Mouse (Mus musculus): Measurements from ENCODE around the gene Myrf. TPM values are rescaled to one million over a fixed set of nuclear protein-coding genes. Genes with fewer than 3 reads are reported as not detected.
"Not testable (repeated sequence)": the region's sequence is repeated elsewhere in the genome, so short reads cannot be mapped to it uniquely, and the experiment has no call there.

Myrf gene
- polyA plus RNA-seq, 1 experiment = 15.9 TPM

- Histone ChIP-seq H3K9me3 (replicated peaks; ENCODE audit: control insufficient read depth, insufficient read depth, low read length, poor library complexity, severe bottlenecking) (no peaks in the 10 kb centered on the region), H3K27ac (ENCODE audit: insufficient read depth, low read length) (no peak overlapping the region), H3K27me3 (ENCODE audit: control insufficient read depth, insufficient read depth, low read length, poor library complexity, severe bottlenecking) (no peaks in the 10 kb centered on the region), H3K36me3 (ENCODE audit: control insufficient read depth, insufficient read depth, low read length, poor library complexity, severe bottlenecking) (no peaks in the 10 kb centered on the region), H3K4me1 (ENCODE audit: control insufficient read depth, insufficient read depth, low read length) (no peaks in the 10 kb centered on the region), H3K9ac (ENCODE audit: low read depth, poor library complexity, severe bottlenecking) (no peak overlapping the region), H3K4me3 (ENCODE audit: low read depth, low read length) (no peak overlapping the region)
- no peak for TF ChIP-seq EP300 (IDR thresholded peaks at IDR 0.05; ENCODE audit: insufficient read depth, low read depth, low read length)
Observed at GRCm38 (mm10) chr19:10171846-10172245, 68.7 kb downstream of the Myrf start.

GRCm38 (mm10) chr19:10171359-10171758 is 69.2 kb downstream of the Myrf start:
- TF ChIP-seq CTCF (IDR thresholded peaks at IDR 0.05; ENCODE audit: low read depth, low read length) = no peak
- no peak for TF ChIP-seq EP300 (IDR thresholded peaks at IDR 0.05; ENCODE audit: insufficient read depth, low read depth, low read length)
- TF ChIP-seq POLR2A (IDR thresholded peaks at IDR 0.05; ENCODE audit: insufficient read depth, low read length) = no peak

GRCm38 (mm10) chr19:10170466-10170865 is 70.1 kb downstream of the Myrf start:
- H3K9ac ChIP-seq (ENCODE audit: low read depth, poor library complexity, severe bottlenecking) = no peak overlapping the region
- no peaks in the 10 kb centered on the region for H3K4me1 ChIP-seq (ENCODE audit: control insufficient read depth, insufficient read depth, low read length)

More at GRCm38 (mm10) chr19:10171359-10171758, 69.2 kb downstream of the Myrf start:
- H3K36me3 ChIP-seq (ENCODE audit: control insufficient read depth, insufficient read depth, low read length, poor library complexity, severe bottlenecking) = no peaks in the 10 kb centered on the region
- no peak overlapping the region for H3K27ac ChIP-seq (ENCODE audit: insufficient read depth, low read length)
- no peaks in the 10 kb centered on the region for H3K9me3 ChIP-seq (replicated peaks; ENCODE audit: control insufficient read depth, insufficient read depth, low read length, poor library complexity, severe bottlenecking)
- no peak overlapping the region for H3K9ac ChIP-seq (ENCODE audit: low read depth, poor library complexity, severe bottlenecking)
- no peaks in the 10 kb centered on the region for H3K4me1 ChIP-seq (ENCODE audit: control insufficient read depth, insufficient read depth, low read length)
- no peak overlapping the region for H3K4me3 ChIP-seq (ENCODE audit: low read depth, low read length)
- H3K27me3 ChIP-seq (ENCODE audit: control insufficient read depth, insufficient read depth, low read length, poor library complexity, severe bottlenecking) = no peaks in the 10 kb centered on the region

GRCm38 (mm10) chr19:10169692-10170330 is 70.7 kb downstream of the Myrf start:
- not testable (repeated sequence) for H3K4me3 ChIP-seq (ENCODE audit: low read depth, low read length); H3K36me3 ChIP-seq (ENCODE audit: control insufficient read depth, insufficient read depth, low read length, poor library complexity, severe bottlenecking); H3K4me1 ChIP-seq (ENCODE audit: control insufficient read depth, insufficient read depth, low read length); H3K9ac ChIP-seq (ENCODE audit: low read depth, poor library complexity, severe bottlenecking); H3K27me3 ChIP-seq (ENCODE audit: control insufficient read depth, insufficient read depth, low read length, poor library complexity, severe bottlenecking); H3K9me3 ChIP-seq (replicated peaks; ENCODE audit: control insufficient read depth, insufficient read depth, low read length, poor library complexity, severe bottlenecking)
- peak; percentile 61; the same call in 1 of the 2 replicates for TF ChIP-seq EP300 (IDR thresholded peaks at IDR 0.05; ENCODE audit: insufficient read depth, low read depth, low read length)
- H3K27ac ChIP-seq (ENCODE audit: insufficient read depth, low read length) = peak overlapping the region; percentile 55

More at GRCm38 (mm10) chr19:10170466-10170865, 70.1 kb downstream of the Myrf start:
- Histone ChIP-seq H3K27me3 (ENCODE audit: control insufficient read depth, insufficient read depth, low read length, poor library complexity, severe bottlenecking) (no peaks in the 10 kb centered on the region), H3K9me3 (replicated peaks; ENCODE audit: control insufficient read depth, insufficient read depth, low read length, poor library complexity, severe bottlenecking) (no peaks in the 10 kb centered on the region), H3K36me3 (ENCODE audit: control insufficient read depth, insufficient read depth, low read length, poor library complexity, severe bottlenecking) (no peaks in the 10 kb centered on the region), H3K27ac (ENCODE audit: insufficient read depth, low read length) (no peak overlapping the region), H3K4me3 (ENCODE audit: low read depth, low read length) (no peak overlapping the region)
- no peak for TF ChIP-seq POLR2A (IDR thresholded peaks at IDR 0.05; ENCODE audit: insufficient read depth, low read length)
- no peak for TF ChIP-seq EP300 (IDR thresholded peaks at IDR 0.05; ENCODE audit: insufficient read depth, low read depth, low read length)
- TF ChIP-seq CTCF (IDR thresholded peaks at IDR 0.05; ENCODE audit: low read depth, low read length) = no peak

- H3K9me3 ChIP-seq (replicated peaks; ENCODE audit: control insufficient read depth, insufficient read depth, low read length, poor library complexity, severe bottlenecking) = no peaks in the 10 kb centered on the region
- no peak for TF ChIP-seq CTCF (IDR thresholded peaks at IDR 0.05; ENCODE audit: low read depth, low read length)
- no peak for TF ChIP-seq EP300 (IDR thresholded peaks at IDR 0.05; ENCODE audit: insufficient read depth, low read depth, low read length)
- TF ChIP-seq POLR2A (IDR thresholded peaks at IDR 0.05; ENCODE audit: insufficient read depth, low read length) = no peak
- H3K4me3 ChIP-seq (ENCODE audit: low read depth, low read length) = no peak overlapping the region
- H3K9ac ChIP-seq (ENCODE audit: low read depth, poor library complexity, severe bottlenecking) = no peak overlapping the region
- H3K36me3 ChIP-seq (ENCODE audit: control insufficient read depth, insufficient read depth, low read length, poor library complexity, severe bottlenecking) = no peaks in the 10 kb centered on the region
- H3K27me3 ChIP-seq (ENCODE audit: control insufficient read depth, insufficient read depth, low read length, poor library complexity, severe bottlenecking) = no peaks in the 10 kb centered on the region
- no peaks in the 10 kb centered on the region for H3K4me1 ChIP-seq (ENCODE audit: control insufficient read depth, insufficient read depth, low read length)
- H3K27ac ChIP-seq (ENCODE audit: insufficient read depth, low read length) = peak overlapping the region; percentile 55
Observed at GRCm38 (mm10) chr19:10169179-10169578, 71.4 kb downstream of the Myrf start.

- no peaks in the 10 kb centered on the region for H3K27me3 ChIP-seq (ENCODE audit: control insufficient read depth, insufficient read depth, low read length, poor library complexity, severe bottlenecking)
Observed at GRCm38 (mm10) chr19:10168441-10168840, 72.1 kb downstream of the Myrf start.

More at GRCm38 (mm10) chr19:10168441-10168840, 72.1 kb downstream of the Myrf start:
- Histone ChIP-seq H3K9me3 (replicated peaks; ENCODE audit: control insufficient read depth, insufficient read depth, low read length, poor library complexity, severe bottlenecking) (no peaks in the 10 kb centered on the region), H3K4me3 (ENCODE audit: low read depth, low read length) (no peak overlapping the region), H3K9ac (ENCODE audit: low read depth, poor library complexity, severe bottlenecking) (no peak overlapping the region), H3K36me3 (ENCODE audit: control insufficient read depth, insufficient read depth, low read length, poor library complexity, severe bottlenecking) (no peaks in the 10 kb centered on the region), H3K27ac (ENCODE audit: insufficient read depth, low read length) (no peak overlapping the region), H3K4me1 (ENCODE audit: control insufficient read depth, insufficient read depth, low read length) (no peaks in the 10 kb centered on the region)
- TF ChIP-seq EP300 (IDR thresholded peaks at IDR 0.05; ENCODE audit: insufficient read depth, low read depth, low read length) = no peak
- no peak for TF ChIP-seq POLR2A (IDR thresholded peaks at IDR 0.05; ENCODE audit: insufficient read depth, low read length)
- TF ChIP-seq CTCF (IDR thresholded peaks at IDR 0.05; ENCODE audit: low read depth, low read length) = no peak

Data from ES-Bruce4 (cell line).